Mouse (Mus musculus) leukemia stem cell, adult 10-12 weeks (primary cell): ENCODE results near the gene Gm11027. TPM values are rescaled to one million over a fixed set of nuclear protein-coding genes. Genes with fewer than 3 reads are reported as not detected.

Experiments
- polyA plus RNA-seq: library from polyadenylated mRNA; stranded (reverse); fragments of >175 nt; gene quantifications from 2 replicates; pipeline ENCODE4 v1.2.3, GENCODE M21; 2012; ENCODE audit warnings: low replicate concordance

Gm11027 gene
- not detected in 2 replicates for polyA plus RNA-seq

DNA sequence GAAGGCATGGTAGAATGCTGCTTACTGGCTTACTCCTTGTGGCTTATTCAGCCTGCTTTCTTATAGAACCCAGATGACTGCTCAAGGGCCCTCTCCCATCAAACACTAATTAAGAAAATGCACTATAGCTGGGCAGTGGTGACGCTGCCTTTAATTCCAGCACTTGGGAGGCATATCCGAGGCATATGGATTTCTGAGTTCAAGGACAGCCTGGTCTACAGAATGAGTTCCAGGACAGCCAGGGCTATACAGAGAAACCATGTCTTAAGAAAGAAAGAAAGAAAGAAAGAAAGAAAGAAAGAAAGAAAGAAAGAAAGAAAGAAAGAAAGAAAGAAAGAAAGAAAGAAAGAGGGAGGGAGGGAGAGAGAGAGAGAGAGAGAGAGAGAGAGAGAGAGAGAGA is at the start of gene Gm11027:
Gene Gm11027 (plus strand): TSS at position 301 of the 400 bp plus-strand sequence.

DNA sequence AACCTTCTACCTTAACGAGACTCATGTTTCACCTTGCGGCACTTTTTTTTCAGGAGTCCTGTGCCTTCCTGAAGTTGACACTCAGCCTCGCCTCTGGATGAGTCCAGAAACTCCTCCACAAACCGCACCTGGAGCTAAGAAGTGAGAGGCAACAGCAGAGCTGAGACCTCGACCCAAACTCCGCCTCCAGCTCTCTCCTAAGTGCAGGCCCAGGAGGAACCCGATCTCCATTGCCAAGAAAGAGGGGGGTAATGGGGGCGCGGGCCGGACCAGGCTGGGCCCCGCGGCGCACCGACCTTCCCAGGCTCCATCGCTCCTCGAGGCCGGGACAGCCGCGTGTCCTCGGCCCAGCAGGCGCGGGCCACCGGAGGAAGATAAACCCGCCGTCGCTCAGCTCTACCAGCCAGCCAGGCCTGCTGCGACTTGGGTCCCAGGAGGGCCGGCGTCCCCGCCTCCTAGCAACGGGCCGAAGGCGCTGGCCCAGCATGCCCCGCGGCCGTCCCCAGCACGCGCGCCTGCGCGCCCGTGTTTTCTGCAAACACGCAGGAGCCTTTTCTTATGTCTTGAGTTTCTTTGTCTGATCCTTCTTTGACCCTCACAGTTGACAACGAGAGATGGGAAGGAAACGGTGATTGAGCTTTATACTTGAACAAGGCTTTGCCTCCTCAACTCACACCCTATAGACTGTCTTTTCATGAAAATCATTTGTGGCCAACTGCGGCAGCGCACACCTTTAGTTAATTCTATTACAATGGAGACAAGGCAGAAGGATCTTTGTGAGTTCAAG is 12.4 kb upstream of the Gm11027 start, which contains the start of gene Wdr60:
Gene Wdr60 (minus strand): TSS at position 468 of the 787 bp plus-strand sequence.

DNA sequence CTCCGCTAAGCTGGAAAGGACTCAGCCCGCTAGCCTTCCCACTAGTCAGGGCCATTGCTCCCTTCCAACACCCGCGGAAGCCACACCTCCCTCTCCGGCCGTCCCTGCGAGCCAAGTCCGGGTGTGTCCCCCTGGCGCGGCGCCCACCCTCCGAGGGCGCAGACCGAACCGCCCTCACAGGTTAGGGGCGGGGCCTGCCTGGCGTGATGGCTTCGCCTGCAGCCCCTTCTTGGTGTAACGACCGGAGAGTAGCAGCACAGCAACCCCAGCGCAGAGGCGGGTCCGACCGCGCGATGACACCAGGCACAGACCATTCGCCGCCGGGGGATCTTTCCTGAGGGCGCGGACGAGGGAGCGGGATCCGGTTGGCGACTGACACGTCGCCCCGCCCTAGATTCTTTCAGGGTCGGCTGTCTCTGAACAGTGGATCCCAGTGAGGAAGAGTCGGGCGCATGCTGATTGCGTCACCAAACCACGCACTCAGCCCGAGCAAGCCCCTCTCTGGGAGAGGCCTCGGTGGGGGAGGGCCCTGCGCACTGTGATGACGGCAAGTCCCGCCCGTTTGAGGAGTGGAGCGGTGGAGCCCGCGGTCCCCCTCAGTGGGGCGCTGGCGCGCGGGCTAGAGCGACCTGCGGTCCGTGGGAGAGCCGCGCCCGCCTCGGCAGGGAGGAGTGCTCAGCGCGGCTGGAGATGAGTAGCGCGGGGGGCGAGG is 5.6 kb downstream of the Gm11027 start, which contains the start of gene Esyt2:
Gene Esyt2 (plus strand): TSS at position 544 of the 712 bp plus-strand sequence.

Other genes starting within 250 kb of the Gm11027 start
- 0.16 and 0.76 TPM in 2 replicates for gene Zfp386, start 227.7 kb upstream of the Gm11027 start, polyA plus RNA-seq
- not detected in 2 replicates for gene Vipr2, start 197.7 kb upstream of the Gm11027 start, polyA plus RNA-seq
- 2.3 and 3.4 TPM in 2 replicates for gene Wdr60, start 12.4 kb upstream of the Gm11027 start, polyA plus RNA-seq
- 23.3 and 48.8 TPM in 2 replicates for gene Esyt2, start 5.8 kb downstream of the Gm11027 start, polyA plus RNA-seq
- gene Ncapg2, start 130.0 kb downstream of the Gm11027 start, polyA plus RNA-seq, result 14.4 and 19.4 TPM in 2 replicates
- gene Ptprn2, start 210.3 kb downstream of the Gm11027 start, polyA plus RNA-seq, result 0.06 TPM in 1 of 2 replicates, not detected in the other